ENCODE assay signal across 13 mouse cellular contexts in the genomic region with DNA sequence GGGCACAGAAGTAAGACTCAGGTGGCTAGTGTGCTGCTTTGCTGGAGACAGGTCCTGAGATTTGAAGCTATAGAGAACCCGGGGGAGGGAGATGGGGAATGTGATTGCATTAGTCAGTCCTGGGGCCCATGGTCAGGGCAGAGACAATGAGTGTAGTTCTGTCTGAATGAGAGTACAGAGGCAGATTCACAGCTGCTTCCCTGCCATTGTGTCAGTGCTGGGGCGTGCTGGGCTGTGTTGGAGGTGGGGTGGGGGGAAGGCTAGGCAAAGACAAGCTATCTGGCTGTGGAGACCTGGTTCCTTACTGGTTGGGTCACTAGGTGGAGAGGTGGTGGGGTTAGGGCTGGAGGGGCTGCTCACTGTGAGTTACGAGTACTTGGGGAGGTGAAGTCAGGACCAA. TPM values are rescaled to one million over a fixed set of nuclear protein-coding genes. Genes with fewer than 3 reads are reported as not detected.
A peak's percentile ranks its signal among the peaks of the same experiment; 100 is the strongest.
DNase-seq lines count a peak whose midpoint lies in the region; ATAC-seq and TF ChIP-seq lines count a peak whose summit lies in the region.
"Had no signal": no experiment of that assay in that cellular context is flagged by ENCODE, and none has a peak within 500 bp of the region (broad histone marks: within the 10 kb centered on the region; RNA-seq: fewer than 3 reads in every experiment).

No protein-coding gene starts in this region.

- H3K27ac ChIP-seq in forebrain, embryonic 14.5 days (ENCODE audit: low read depth, low read length): peak overlapping the region; percentile 9; the same call in 1 of the 2 replicates
- H3K27ac ChIP-seq in forebrain, embryonic 15.5 days (replicated peaks): no peak overlapping the region
- no peak overlapping the region for H3K27ac ChIP-seq in liver, embryonic 11.5 days (ENCODE audit: low read depth, low read length)
- H3K27ac ChIP-seq in hindbrain, embryonic 12.5 days: peak overlapping the region; percentile 36
- H3K27ac ChIP-seq in olfactory bulb, adult 2 months (ENCODE audit: insufficient read depth, low read depth, low read length): peak overlapping the region; percentile 67
- H3K27ac ChIP-seq: heart, adult 2 months; limb, embryonic 15.5 days; lung, embryonic 15.5 days had no signal

- H3K36me3 ChIP-seq in forebrain, embryonic 14.5 days (ENCODE audit: control insufficient read depth, insufficient read depth, low read length): peaks cover 7% of the 10 kb centered on the region
- H3K36me3 ChIP-seq in forebrain, embryonic 15.5 days: peaks cover 12% of the 10 kb centered on the region
- H3K36me3 ChIP-seq in liver, embryonic 11.5 days (ENCODE audit: control insufficient read depth, insufficient read depth, low read length): no peaks in the 10 kb centered on the region; the same call in 1 of the 2 replicates
- peaks cover 8% of the 10 kb centered on the region for H3K36me3 ChIP-seq in hindbrain, embryonic 12.5 days

- no peak for DNase-seq in forebrain, embryonic 14.5 days (ENCODE audit: low spot score)
- DNase-seq in liver, embryonic 11.5 days (ENCODE audit: low spot score): no peak
- DNase-seq in liver: no peak
- DNase-seq in gastrocnemius, postnatal 25 days: no peak
- no peak for DNase-seq in gastrocnemius, adult 18-20 months (ENCODE audit: low spot score)
- DNase-seq: cerebellum, postnatal 25 days; heart, adult 2 months; kidney, postnatal 14 days had no signal

- TF ChIP-seq CTCF in olfactory bulb, adult 2 months (IDR thresholded peaks at IDR 0.05; ENCODE audit: insufficient read depth, low read depth, low read length): no peak

- 53% methylated on average over 3 of the region's 3 CpGs for WGBS in forebrain, embryonic 14.5 days
- 41% methylated on average over 3 of the region's 3 CpGs for WGBS in forebrain, embryonic 15.5 days
- WGBS in liver, embryonic 11.5 days: 71% methylated on average over 3 of the region's 3 CpGs
- WGBS in hindbrain, embryonic 12.5 days: 23% methylated on average over 3 of the region's 3 CpGs
- WGBS in olfactory bulb, adult 2 months: 36% methylated on average over 3 of the region's 3 CpGs

- no peaks in the 10 kb centered on the region for H3K9me3 ChIP-seq in forebrain, embryonic 14.5 days (replicated peaks; ENCODE audit: control insufficient read depth, low read length)
- H3K9me3 ChIP-seq in forebrain, embryonic 15.5 days: no peaks in the 10 kb centered on the region
- no peaks in the 10 kb centered on the region for H3K9me3 ChIP-seq in liver, embryonic 11.5 days (ENCODE audit: control insufficient read depth, low read length)
- H3K9me3 ChIP-seq in hindbrain, embryonic 12.5 days (replicated peaks): no peaks in the 10 kb centered on the region
- H3K9me3 ChIP-seq: limb, embryonic 15.5 days; lung, embryonic 15.5 days had no signal

- H3K4me3 ChIP-seq in forebrain, embryonic 14.5 days (ENCODE audit: low read depth, low read length): no peak overlapping the region
- H3K4me3 ChIP-seq in forebrain, embryonic 15.5 days: no peak overlapping the region
- no peak overlapping the region for H3K4me3 ChIP-seq in liver, embryonic 11.5 days (ENCODE audit: low read depth, low read length)
- no peak overlapping the region for H3K4me3 ChIP-seq in hindbrain, embryonic 12.5 days
- no peak overlapping the region for H3K4me3 ChIP-seq in olfactory bulb, adult 2 months (ENCODE audit: insufficient read depth, low read depth, low read length)
- H3K4me3 ChIP-seq: heart, adult 2 months; limb, embryonic 15.5 days; lung, embryonic 15.5 days had no signal

- H3K4me1 ChIP-seq in forebrain, embryonic 14.5 days (ENCODE audit: control insufficient read depth, insufficient read depth, low read length): no peaks in the 10 kb centered on the region
- H3K4me1 ChIP-seq in forebrain, embryonic 15.5 days: peaks cover 10% of the 10 kb centered on the region
- H3K4me1 ChIP-seq in liver, embryonic 11.5 days (replicated peaks; ENCODE audit: control insufficient read depth, insufficient read depth, low read length): peaks cover 1% of the 10 kb centered on the region
- peaks cover 24% of the 10 kb centered on the region for H3K4me1 ChIP-seq in hindbrain, embryonic 12.5 days
- peaks cover 23% of the 10 kb centered on the region for H3K4me1 ChIP-seq in olfactory bulb, adult 2 months (ENCODE audit: control insufficient read depth, insufficient read depth, low read length)

- H3K9ac ChIP-seq in forebrain, embryonic 14.5 days (ENCODE audit: low read length): no peak overlapping the region
- no peak overlapping the region for H3K9ac ChIP-seq in forebrain, embryonic 15.5 days (replicated peaks)
- H3K9ac ChIP-seq in liver, embryonic 11.5 days (ENCODE audit: low read depth, low read length): 0 out of 2 replicates have a peak overlapping the region, but pooled peaks have one; percentile 26
- 0 out of 2 replicates have a peak overlapping the region, but pooled peaks have one; percentile 5 for H3K9ac ChIP-seq in hindbrain, embryonic 12.5 days
- H3K9ac ChIP-seq: limb, embryonic 15.5 days; lung, embryonic 15.5 days had no signal

- TF ChIP-seq POLR2A in olfactory bulb, adult 2 months (IDR thresholded peaks at IDR 0.05; ENCODE audit: insufficient read depth, low read depth, low read length): no peak

- H3K4me2 ChIP-seq in forebrain, embryonic 14.5 days (ENCODE audit: low read length): no peak overlapping the region
- no peak overlapping the region for H3K4me2 ChIP-seq in forebrain, embryonic 15.5 days (replicated peaks)
- no peak overlapping the region for H3K4me2 ChIP-seq in liver, embryonic 11.5 days
- peak overlapping the region; percentile 7; the same call in 1 of the 2 replicates for H3K4me2 ChIP-seq in hindbrain, embryonic 12.5 days (replicated peaks)
- H3K4me2 ChIP-seq: limb, embryonic 15.5 days; lung, embryonic 15.5 days had no signal

- H3K27me3 ChIP-seq in forebrain, embryonic 14.5 days (replicated peaks; ENCODE audit: control insufficient read depth, insufficient read depth, low read length): no peaks in the 10 kb centered on the region
- H3K27me3 ChIP-seq in forebrain, embryonic 15.5 days: no peaks in the 10 kb centered on the region
- H3K27me3 ChIP-seq in liver, embryonic 11.5 days (replicated peaks; ENCODE audit: control insufficient read depth, insufficient read depth, low read length): no peaks in the 10 kb centered on the region
- H3K27me3 ChIP-seq in hindbrain, embryonic 12.5 days: no peaks in the 10 kb centered on the region
- H3K27me3 ChIP-seq: limb, embryonic 15.5 days; lung, embryonic 15.5 days had no signal

- ATAC-seq in forebrain, embryonic 14.5 days: no peak
- no peak for ATAC-seq in forebrain, embryonic 15.5 days (replicated peaks)
- ATAC-seq in liver, embryonic 11.5 days (replicated peaks; ENCODE audit: low FRiP score): no peak
- no peak; the same call in 1 of the 2 replicates for ATAC-seq in hindbrain, embryonic 12.5 days (ENCODE audit: low FRiP score)

RNA-seq across cellular contexts. Expression of a gene that starts 14.3 kb away (rescaled TPM):
- 16.3 and 21.3 TPM in 2 replicates for polyA plus RNA-seq in forebrain, embryonic 14.5 days (2014; fragmentation: Nextera tagmentation; extraction: Ambion mirVana)
- 20.2 and 20.5 TPM in 2 replicates for polyA plus RNA-seq in forebrain, embryonic 15.5 days (2015; fragmentation: Nextera tagmentation; extraction: Ambion mirVana)
- 10.0 and 10.4 TPM in 2 replicates for polyA plus RNA-seq in liver, embryonic 11.5 days (2014; fragmentation: Nextera tagmentation; extraction: Ambion mirVana)
- 26.8 and 27.5 TPM in 2 replicates for polyA plus RNA-seq in hindbrain, embryonic 12.5 days (2016; fragmentation: Nextera tagmentation; extraction: Ambion mirVana)
- 51.2 TPM in 1 of 2 replicates, not detected in the other for polyA plus RNA-seq in olfactory bulb, adult 2 months (2012; ENCODE audit: insufficient read depth, insufficient read length, low replicate concordance, missing spikeins)
- 1 to 10 TPM; 7.4 to 7.7 TPM for total RNA-seq in gastrocnemius, postnatal 25 days (2021)
- 1 to 10 TPM; 5.3 to 5.7 TPM for total RNA-seq in gastrocnemius, adult 18-20 months (2021)

Comparison
In these comparisons a context has a peak if more than half of its experiments do, and no peak if none do; other contexts are left out.
1. H3K27ac ChIP-seq: peak in forebrain, embryonic 14.5 days (single experiment), hindbrain, embryonic 12.5 days (single experiment) and olfactory bulb, adult 2 months (single experiment); none in forebrain, embryonic 15.5 days (single experiment) and liver, embryonic 11.5 days (single experiment).
2. H3K9ac ChIP-seq: peak in liver, embryonic 11.5 days (single experiment) and hindbrain, embryonic 12.5 days (single experiment); none in forebrain, embryonic 14.5 days (single experiment) and forebrain, embryonic 15.5 days (single experiment).